Mouse (Mus musculus): ENCODE measurements around the gene Fat4.

Fat4 gene

GRCm38 (mm10) chr3:38886890-38887355 is at the start of gene Fat4:
Gene Fat4 (plus strand): TSS chr3:38886940.
- DNase-seq (ENCODE audit: low spot score): no peak

GRCm38 (mm10) chr3:38839438-38839837 is 47.3 kb upstream of the Fat4 start:
- DNase-seq (ENCODE audit: low spot score): no peak

GRCm38 (mm10) chr3:38843000-38843538 is 43.7 kb upstream of the Fat4 start:
- DNase-seq (ENCODE audit: low spot score): peak; percentile 74

GRCm38 (mm10) chr3:38846602-38847382 is 39.9 kb upstream of the Fat4 start:
- no peak for DNase-seq (ENCODE audit: low spot score)

GRCm38 (mm10) chr3:38849077-38849476 is 37.7 kb upstream of the Fat4 start:
- no peak for DNase-seq (ENCODE audit: low spot score)

- peak; percentile 84 for DNase-seq (ENCODE audit: low spot score)
Measured at GRCm38 (mm10) chr3:38849536-38849935, 37.2 kb upstream of the Fat4 start.

- peak; percentile 44 for DNase-seq (ENCODE audit: low spot score)
Measured at GRCm38 (mm10) chr3:38853650-38854049, 33.1 kb upstream of the Fat4 start.

- no peak for DNase-seq (ENCODE audit: low spot score)
Measured at GRCm38 (mm10) chr3:38860683-38861082, 26.1 kb upstream of the Fat4 start.

- no peak for DNase-seq (ENCODE audit: low spot score)
Measured at GRCm38 (mm10) chr3:38871291-38871690, 15.4 kb upstream of the Fat4 start.

- DNase-seq (ENCODE audit: low spot score): no peak
Measured at GRCm38 (mm10) chr3:38875872-38876271, 10.9 kb upstream of the Fat4 start.

GRCm38 (mm10) chr3:38876706-38877105 is 10.0 kb upstream of the Fat4 start:
- DNase-seq (ENCODE audit: low spot score): no peak

GRCm38 (mm10) chr3:38882778-38883177 is 4.0 kb upstream of the Fat4 start:
- peak; percentile 84 for DNase-seq (ENCODE audit: low spot score)

- no peak for DNase-seq (ENCODE audit: low spot score)
Measured at GRCm38 (mm10) chr3:38883676-38884075, 3.1 kb upstream of the Fat4 start.

GRCm38 (mm10) chr3:38884276-38884675 is 2.5 kb upstream of the Fat4 start:
- DNase-seq (ENCODE audit: low spot score): peak; percentile 98

GRCm38 (mm10) chr3:38884919-38885418 is 1.8 kb upstream of the Fat4 start:
- DNase-seq (ENCODE audit: low spot score): peak; percentile 85

GRCm38 (mm10) chr3:38885481-38886001 is 1.2 kb upstream of the Fat4 start:
- DNase-seq (ENCODE audit: low spot score): peak; percentile 91

- DNase-seq (ENCODE audit: low spot score): peak; percentile 68
Measured at GRCm38 (mm10) chr3:38886061-38886821, 499 bp upstream of the Fat4 start.

- DNase-seq (ENCODE audit: low spot score): peak; percentile 66
Measured at GRCm38 (mm10) chr3:38887381-38887991, 746 bp downstream of the Fat4 start.

GRCm38 (mm10) chr3:38888111-38888510 is 1.4 kb downstream of the Fat4 start:
- DNase-seq (ENCODE audit: low spot score): peak; percentile 84

- no peak for DNase-seq (ENCODE audit: low spot score)
Measured at GRCm38 (mm10) chr3:38892791-38893224, 6.1 kb downstream of the Fat4 start.

- no peak for DNase-seq (ENCODE audit: low spot score)
Measured at GRCm38 (mm10) chr3:38900839-38901238, 14.1 kb downstream of the Fat4 start.

- no peak for DNase-seq (ENCODE audit: low spot score)
Measured at GRCm38 (mm10) chr3:38906832-38907231, 20.1 kb downstream of the Fat4 start.
